Mouse (Mus musculus): ENCODE results near the gene Tubd1. TPM values are rescaled to one million over a fixed set of nuclear protein-coding genes. Genes with fewer than 3 reads are reported as not detected.

Tubd1 gene
- polyA plus RNA-seq, 1 experiment, result 1.2 TPM

DNA sequence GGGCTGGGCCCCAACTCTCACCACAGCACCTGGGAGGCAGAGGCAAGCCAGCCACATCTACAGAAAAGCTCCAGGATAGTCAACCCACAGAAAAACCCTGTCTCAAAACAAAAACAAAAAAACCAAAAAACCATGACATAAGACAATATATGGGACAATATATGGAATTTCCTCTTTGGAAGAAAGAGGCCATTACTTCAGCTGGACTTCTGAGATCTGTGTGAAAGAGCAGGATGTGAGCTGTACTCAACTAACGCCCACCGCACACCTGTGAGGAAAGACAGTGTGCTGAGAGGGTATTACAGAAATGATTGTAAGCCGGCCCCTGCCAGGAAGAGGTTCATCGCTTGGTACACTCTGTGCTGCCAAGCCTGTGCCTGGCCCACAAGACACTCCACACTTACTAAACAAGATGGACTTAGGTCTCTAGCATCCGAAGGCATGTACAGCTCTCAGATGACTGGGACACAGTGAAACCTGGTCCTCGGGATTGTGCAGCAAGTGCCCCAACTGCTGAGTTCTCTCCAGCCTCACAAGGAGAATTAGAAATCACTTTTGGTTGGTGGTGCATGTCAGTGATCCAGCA, 28.9 kb downstream of the Tubd1 start:
- WGBS, result 64% methylated on average over 6 of the region's 6 CpGs
- no peaks in the 10 kb centered on the region for H3K36me3 ChIP-seq (ENCODE audit: control insufficient read depth, insufficient read depth, low read length)
- H3K4me1 ChIP-seq (ENCODE audit: control insufficient read depth, insufficient read depth, insufficient read length, low read length), result peaks cover 42% of the 10 kb centered on the region
- peak overlapping the region; percentile 97 for H3K27ac ChIP-seq (ENCODE audit: insufficient read depth, low read depth, low read length)
- TF ChIP-seq POLR2A (IDR thresholded peaks at IDR 0.05; ENCODE audit: low read depth, low read length) (no peak), CTCF (IDR thresholded peaks at IDR 0.05; ENCODE audit: extremely low read depth, insufficient read length, insufficient replicate concordance, low read depth, low read length) (no peak)
- H3K27me3 ChIP-seq (ENCODE audit: control insufficient read depth, insufficient read depth, low read length), result no peaks in the 10 kb centered on the region
- H3K4me3 ChIP-seq (ENCODE audit: low read depth, low read length), result no peak overlapping the region

DNA sequence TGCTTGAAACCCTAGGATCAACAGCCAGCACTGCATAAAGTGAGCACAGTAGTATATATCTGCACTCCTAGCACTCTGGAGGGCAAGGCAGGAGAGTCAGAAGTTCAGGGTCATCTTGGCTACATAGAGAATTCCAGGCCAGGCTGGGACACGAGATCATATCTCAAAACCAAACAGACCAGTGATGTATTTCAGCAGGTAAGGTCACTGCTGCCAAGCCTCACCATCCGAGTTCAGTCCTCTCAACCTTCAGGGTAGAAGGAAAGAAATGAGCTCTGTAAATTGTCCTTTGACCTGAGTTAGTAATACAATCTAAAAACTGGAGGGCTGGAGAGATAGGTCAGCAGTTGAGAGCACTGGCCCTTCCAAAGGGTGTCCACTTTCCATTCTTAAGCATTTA, 29.6 kb downstream of the Tubd1 start:
- WGBS, result 24% methylated on average over 2 of the region's 2 CpGs

DNA sequence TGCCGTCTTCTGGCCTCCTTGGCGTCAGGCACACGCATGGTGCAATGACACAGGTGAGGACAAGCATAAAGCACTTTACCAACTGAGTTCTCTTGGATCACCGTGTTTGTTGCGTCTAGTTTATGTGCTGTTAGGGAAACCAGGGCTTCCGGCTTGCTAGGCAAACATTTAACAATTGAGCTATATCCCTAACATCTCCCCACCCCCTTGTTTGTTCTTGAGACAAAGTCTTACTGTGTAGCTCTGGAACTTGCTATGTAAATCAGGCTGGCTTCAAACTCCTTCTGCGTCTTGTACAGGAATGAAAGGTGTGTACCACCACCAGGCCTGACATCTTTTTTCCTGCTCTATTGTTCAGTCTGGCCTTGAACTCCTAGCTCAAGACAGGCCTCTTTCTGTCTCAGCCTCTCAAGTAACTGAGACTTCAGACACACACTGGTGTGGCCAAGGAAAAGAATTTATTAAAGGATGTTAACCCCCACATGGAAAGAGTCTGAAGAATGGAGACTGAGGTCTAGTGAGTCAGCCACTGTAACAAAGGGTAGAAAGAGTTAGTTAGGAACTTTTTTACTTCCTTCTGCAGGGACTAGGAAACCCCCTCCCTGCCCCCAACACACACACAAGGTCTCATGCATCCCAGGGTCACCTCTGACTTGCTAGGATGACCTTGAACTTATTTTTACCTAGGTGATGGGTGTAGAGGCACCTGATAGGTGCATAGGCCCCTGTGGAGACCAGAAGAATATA, 31.0 kb downstream of the Tubd1 start:
- no peaks in the 10 kb centered on the region for H3K36me3 ChIP-seq (ENCODE audit: control insufficient read depth, insufficient read depth, low read length)
- H3K27me3 ChIP-seq (ENCODE audit: control insufficient read depth, insufficient read depth, low read length), result no peaks in the 10 kb centered on the region
- TF ChIP-seq CTCF (IDR thresholded peaks at IDR 0.05; ENCODE audit: extremely low read depth, insufficient read length, insufficient replicate concordance, low read depth, low read length) (no peak), POLR2A (IDR thresholded peaks at IDR 0.05; ENCODE audit: low read depth, low read length) (no peak)
- peaks cover 53% of the 10 kb centered on the region for H3K4me1 ChIP-seq (ENCODE audit: control insufficient read depth, insufficient read depth, insufficient read length, low read length)
- H3K4me3 ChIP-seq (ENCODE audit: low read depth, low read length), result no peak overlapping the region
- 31% methylated on average over 7 of the region's 7 CpGs for WGBS
- peak overlapping the region; percentile 97 for H3K27ac ChIP-seq (ENCODE audit: insufficient read depth, low read depth, low read length)

More for the DNA sequence above, 29.6 kb downstream of the Tubd1 start:
- Histone ChIP-seq H3K27ac (ENCODE audit: insufficient read depth, low read depth, low read length) (peak overlapping the region; percentile 97), H3K27me3 (ENCODE audit: control insufficient read depth, insufficient read depth, low read length) (no peaks in the 10 kb centered on the region), H3K4me1 (ENCODE audit: control insufficient read depth, insufficient read depth, insufficient read length, low read length) (peaks cover 48% of the 10 kb centered on the region), H3K36me3 (ENCODE audit: control insufficient read depth, insufficient read depth, low read length) (no peaks in the 10 kb centered on the region), H3K4me3 (ENCODE audit: low read depth, low read length) (no peak overlapping the region)
- TF ChIP-seq POLR2A (IDR thresholded peaks at IDR 0.05; ENCODE audit: low read depth, low read length), result no peak
- TF ChIP-seq CTCF (IDR thresholded peaks at IDR 0.05; ENCODE audit: extremely low read depth, insufficient read length, insufficient replicate concordance, low read depth, low read length), result no peak

DNA sequence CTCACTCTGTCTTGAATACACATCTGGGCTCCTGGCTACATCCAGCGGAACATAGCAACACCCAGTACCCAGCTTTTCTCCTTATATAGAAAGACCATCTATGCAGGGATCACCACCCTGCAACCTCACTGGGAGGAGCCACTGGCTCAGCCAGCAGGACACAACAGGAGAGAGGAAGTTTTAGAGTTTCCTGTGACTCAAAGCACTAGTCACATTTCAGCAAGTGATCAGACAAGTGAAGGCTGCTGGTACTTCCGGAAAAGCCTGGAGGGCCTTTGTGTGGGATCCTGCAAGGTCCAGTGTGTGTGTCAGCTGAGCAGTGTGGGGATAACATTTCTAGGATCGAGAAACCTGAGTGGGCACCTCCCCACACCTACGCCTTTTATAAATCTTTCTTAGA, 32.4 kb downstream of the Tubd1 start:
- 48% methylated on average over 4 of the region's 4 CpGs for WGBS

DNA sequence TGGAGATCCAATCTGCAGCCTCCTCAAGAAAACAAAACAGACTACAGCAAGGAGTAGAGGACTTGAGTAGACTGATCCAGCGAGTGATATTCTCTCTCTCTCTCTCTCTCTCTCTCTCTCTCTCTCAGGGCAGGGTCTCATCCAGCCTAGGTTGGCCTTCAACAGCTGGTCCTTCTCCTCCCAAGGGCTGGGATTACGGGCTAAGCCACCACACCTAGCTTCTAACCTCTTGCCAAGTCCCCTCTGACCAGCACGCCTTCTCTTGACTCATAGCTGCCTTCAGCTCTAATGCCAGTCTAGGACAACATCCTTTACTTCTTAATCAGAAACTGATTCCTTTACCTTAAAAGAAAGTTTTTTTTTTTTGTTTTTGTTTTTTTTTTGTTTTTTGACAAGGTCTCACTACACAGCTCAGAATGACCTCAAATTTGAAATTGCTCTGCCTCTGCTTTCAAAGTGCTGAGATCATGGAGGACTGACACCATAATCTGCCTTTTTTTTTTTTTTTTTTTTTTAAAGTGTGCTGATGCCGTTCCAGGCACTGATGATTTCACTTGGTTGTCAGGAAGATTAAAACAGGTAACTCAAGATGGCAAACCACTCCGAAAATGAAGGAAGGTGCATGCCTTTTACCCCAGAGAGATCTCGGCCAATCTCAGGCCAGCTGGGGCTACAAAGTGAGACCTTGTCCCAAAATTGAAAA, 33.5 kb downstream of the Tubd1 start:
- H3K36me3 ChIP-seq (ENCODE audit: control insufficient read depth, insufficient read depth, low read length), result peaks cover 4% of the 10 kb centered on the region; the same call in 1 of the 2 replicates
- TF ChIP-seq POLR2A (IDR thresholded peaks at IDR 0.05; ENCODE audit: low read depth, low read length) (no peak), CTCF (IDR thresholded peaks at IDR 0.05; ENCODE audit: extremely low read depth, insufficient read length, insufficient replicate concordance, low read depth, low read length) (no peak)
- H3K27me3 ChIP-seq (ENCODE audit: control insufficient read depth, insufficient read depth, low read length), result no peaks in the 10 kb centered on the region
- H3K4me1 ChIP-seq (ENCODE audit: control insufficient read depth, insufficient read depth, insufficient read length, low read length), result peaks cover 48% of the 10 kb centered on the region
- WGBS, result 15% methylated on average over 6 of the region's 6 CpGs
- peak overlapping the region; percentile 97 for H3K27ac ChIP-seq (ENCODE audit: insufficient read depth, low read depth, low read length)
- H3K4me3 ChIP-seq (ENCODE audit: low read depth, low read length), result peak overlapping the region; percentile 15; the same call in 1 of the 2 replicates

More for the DNA sequence above, 32.4 kb downstream of the Tubd1 start:
- no peaks in the 10 kb centered on the region for H3K27me3 ChIP-seq (ENCODE audit: control insufficient read depth, insufficient read depth, low read length)
- no peak overlapping the region for H3K4me3 ChIP-seq (ENCODE audit: low read depth, low read length)
- TF ChIP-seq POLR2A (IDR thresholded peaks at IDR 0.05; ENCODE audit: low read depth, low read length) (no peak), CTCF (IDR thresholded peaks at IDR 0.05; ENCODE audit: extremely low read depth, insufficient read length, insufficient replicate concordance, low read depth, low read length) (no peak)
- no peaks in the 10 kb centered on the region for H3K36me3 ChIP-seq (ENCODE audit: control insufficient read depth, insufficient read depth, low read length)
- H3K4me1 ChIP-seq (ENCODE audit: control insufficient read depth, insufficient read depth, insufficient read length, low read length), result peaks cover 48% of the 10 kb centered on the region
- H3K27ac ChIP-seq (ENCODE audit: insufficient read depth, low read depth, low read length), result peak overlapping the region; percentile 97

DNA sequence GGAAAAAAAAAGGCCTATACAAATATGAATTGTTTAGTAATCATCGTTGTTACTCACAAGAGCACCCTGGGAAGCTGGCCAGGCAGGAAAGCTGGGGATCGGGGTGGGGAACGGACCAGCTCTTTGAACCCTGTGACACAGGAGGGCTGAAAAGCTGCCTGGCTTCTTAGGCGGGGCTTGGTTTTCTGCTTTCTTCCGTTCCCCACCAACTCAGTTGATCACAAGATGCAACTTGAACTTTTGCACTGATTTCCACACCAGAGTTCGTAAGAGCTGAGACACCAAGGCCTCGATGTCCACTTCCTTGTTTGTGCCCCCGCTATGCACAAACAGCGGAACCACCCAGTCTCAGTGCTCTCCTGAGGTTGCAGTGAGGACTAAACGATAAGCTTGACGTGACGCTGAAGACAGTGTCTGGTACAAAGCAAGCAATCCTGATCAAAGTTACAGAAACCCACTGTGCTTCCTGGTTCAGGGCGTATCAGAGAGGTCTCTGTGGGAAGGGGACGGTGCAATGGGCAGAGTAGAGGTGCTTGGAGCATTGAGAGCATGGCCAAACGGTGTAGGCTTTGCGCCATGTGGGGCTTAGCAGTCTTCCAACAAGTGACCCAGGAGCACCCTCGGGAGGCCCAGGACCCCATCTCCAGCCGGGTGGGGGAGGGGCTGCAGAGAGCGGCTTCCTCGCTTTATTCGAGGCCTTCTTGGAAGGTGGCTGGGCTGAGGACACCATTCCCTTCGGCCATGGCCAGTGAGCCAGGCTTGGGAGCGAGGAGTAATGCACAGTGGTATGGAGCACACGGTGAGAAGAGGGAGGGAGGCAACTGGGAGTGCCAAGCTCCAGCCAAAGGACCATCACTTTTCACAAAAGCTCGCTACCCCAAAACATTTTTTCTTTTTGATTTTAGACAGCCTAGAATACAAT, 34.3 kb downstream of the Tubd1 start:
- 14% methylated on average over 25 of the region's 25 CpGs for WGBS
- H3K27me3 ChIP-seq (ENCODE audit: control insufficient read depth, insufficient read depth, low read length), result no peaks in the 10 kb centered on the region
- TF ChIP-seq POLR2A (IDR thresholded peaks at IDR 0.05; ENCODE audit: low read depth, low read length) (peak; percentile 35; the same call in 1 of the 2 replicates), CTCF (IDR thresholded peaks at IDR 0.05; ENCODE audit: extremely low read depth, insufficient read length, insufficient replicate concordance, low read depth, low read length) (no peak)
- H3K4me3 ChIP-seq (ENCODE audit: low read depth, low read length), result peak overlapping the region; percentile 15
- peaks cover 44% of the 10 kb centered on the region for H3K4me1 ChIP-seq (ENCODE audit: control insufficient read depth, insufficient read depth, insufficient read length, low read length)
- H3K27ac ChIP-seq (ENCODE audit: insufficient read depth, low read depth, low read length), result peak overlapping the region; percentile 97
- peaks cover 8% of the 10 kb centered on the region for H3K36me3 ChIP-seq (ENCODE audit: control insufficient read depth, insufficient read depth, low read length)
